Mouse (Mus musculus) olfactory bulb, adult 2 months (tissue): ENCODE results near the gene Pld1.

ENCODE experiments used
- CTCF ChIP-seq: fragments of 200-500 bp; IDR thresholded peaks from 2 replicates; pipeline ENCODE4 v1.5.1; 2012; ENCODE audit warnings: low read depth, mild to moderate bottlenecking, low read length, moderate library complexity; ENCODE audit not compliant: insufficient read depth
- POLR2A ChIP-seq: fragments of 200-500 bp; IDR thresholded peaks from 2 replicates; pipeline ENCODE4 v1.6.1; 2012; ENCODE audit warnings: mild to moderate bottlenecking, low read depth, low read length, moderate library complexity; ENCODE audit not compliant: insufficient read depth

DNA sequence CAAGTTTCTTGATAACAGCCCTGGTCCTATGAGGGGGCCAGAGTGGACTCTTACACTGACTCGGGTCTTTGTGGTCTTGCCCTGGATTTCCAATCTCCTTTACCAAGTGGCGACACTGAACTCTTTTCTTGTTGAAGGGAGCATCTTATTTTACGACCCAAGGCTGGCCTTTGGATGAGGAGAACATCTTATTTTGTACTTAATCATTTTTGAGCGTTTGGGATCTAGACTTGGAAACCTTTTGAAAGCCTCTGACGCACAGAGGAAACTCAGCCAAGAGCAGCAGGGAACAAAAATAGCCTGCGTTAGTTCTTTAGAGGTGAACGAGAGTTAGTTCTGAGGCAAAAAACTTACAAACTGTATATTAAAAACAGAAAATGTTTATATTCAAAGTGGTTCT lies 4.5 kb downstream of the Pld1 start:
- TF ChIP-seq CTCF (no peak), POLR2A (no peak)
